Mouse (Mus musculus) myocyte (in vitro differentiated cells): ENCODE data around the gene Ciapin1.

Experiments
- E2F4 ChIP-seq: IDR thresholded peaks from one replicate; pipeline ENCODE4 v1.6.1; 2011; ENCODE audit warnings: mild to moderate bottlenecking, control low read depth, moderate library complexity; ENCODE audit not compliant: insufficient read depth
- POLR2A ChIP-seq: IDR thresholded peaks from one replicate; pipeline ENCODE4 v1.6.1; 2011; ENCODE audit warnings: low read depth, mild to moderate bottlenecking, control low read depth, moderate library complexity; ENCODE audit not compliant: insufficient read length
- POLR2AphosphoS2 ChIP-seq: IDR thresholded peaks from one replicate; pipeline ENCODE4 v1.6.1; 2011; ENCODE audit warnings: low read depth, control low read depth; ENCODE audit not compliant: insufficient read length
- TCF12 ChIP-seq: IDR thresholded peaks from one replicate; pipeline ENCODE4 v1.6.1; 2011; ENCODE audit warnings: mild to moderate bottlenecking, control low read depth; ENCODE audit not compliant: poor library complexity, insufficient read depth, severe bottlenecking

DNA sequence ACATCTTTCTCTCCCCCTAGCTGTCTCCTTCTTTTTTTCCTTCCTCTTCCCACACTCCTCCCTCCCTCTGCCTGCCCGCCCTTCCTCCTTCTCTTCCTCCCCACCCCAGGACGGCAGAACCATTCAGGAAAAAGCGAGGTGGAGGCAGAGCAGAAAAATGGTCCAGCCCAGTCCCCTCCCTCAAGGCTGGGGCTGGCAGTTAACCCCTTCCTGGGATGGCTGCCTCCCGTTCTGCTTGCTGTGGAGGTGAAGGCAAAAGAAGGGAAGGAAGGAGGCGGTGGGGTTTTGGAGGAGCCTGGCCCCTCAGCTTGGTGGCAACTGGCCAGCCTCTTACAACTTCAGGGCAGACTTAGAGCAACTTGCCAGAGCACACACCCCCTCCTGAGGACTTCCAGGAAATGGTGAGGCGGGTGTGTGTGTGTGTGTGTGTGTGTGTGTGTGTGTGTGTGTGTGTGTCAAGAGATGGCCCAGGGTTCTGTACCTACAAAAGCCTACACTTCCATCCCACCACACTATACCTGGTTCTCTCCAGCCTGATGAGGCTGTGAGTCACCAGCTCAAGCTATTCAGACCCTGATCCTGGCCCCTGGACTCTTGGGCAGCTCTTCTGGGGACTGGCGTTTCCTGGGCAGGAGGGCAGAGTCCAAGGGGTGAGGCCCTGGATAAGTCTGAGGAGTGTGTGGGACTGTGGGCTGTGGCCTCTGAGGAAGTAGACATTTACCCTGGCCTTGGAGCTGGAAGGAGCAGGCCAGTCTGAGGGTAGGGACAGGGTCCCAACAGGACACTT is 33.1 kb upstream of the Ciapin1 start:
- no peak for TF ChIP-seq POLR2A
- TF ChIP-seq E2F4 = no peak
- no peak for TF ChIP-seq POLR2AphosphoS2
- TF ChIP-seq TCF12 = no peak
